Mouse (Mus musculus): ENCODE measurements around the gene Mtch2. TPM values are rescaled to one million over a fixed set of nuclear protein-coding genes. Genes with fewer than 3 reads are reported as not detected.

The Mtch2 gene
- polyA plus RNA-seq, 1 experiment from 2014 or later = 252 TPM

DNA sequence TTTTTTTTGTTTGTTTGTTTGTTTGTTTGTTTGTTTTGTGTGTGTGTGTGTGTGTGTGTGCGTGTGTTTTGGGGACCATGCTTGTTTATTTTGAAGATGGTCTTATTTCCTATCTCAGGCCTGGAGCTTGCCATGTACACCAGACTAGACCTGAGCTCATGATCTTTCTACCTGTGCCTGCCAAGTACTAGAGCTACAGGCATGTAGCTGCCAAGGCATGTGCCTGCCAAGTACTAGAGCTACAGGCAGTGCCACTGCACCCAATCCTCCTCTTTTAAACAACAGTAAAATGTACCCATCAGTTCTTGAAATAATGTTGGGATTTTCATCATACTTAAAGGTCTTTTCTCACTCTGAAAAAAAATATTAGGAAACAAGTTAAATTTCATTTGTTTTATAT, 27.1 kb downstream of the Mtch2 start:
- no peaks in the 10 kb centered on the region for H3K9me3 ChIP-seq
- DNase-seq (ENCODE audit: low spot score) = no peak
- H3K27me3 ChIP-seq (ENCODE audit: insufficient read depth, poor library complexity, severe bottlenecking) = no peaks in the 10 kb centered on the region
- H3K27ac ChIP-seq = no peak overlapping the region
- 77% methylated on average over 1 of the region's 1 CpGs for WGBS
- no peak overlapping the region for H3K4me3 ChIP-seq
- 0 out of 2 replicates have a peak, but pooled peaks cover 3% of the 10 kb centered on the region for H3K36me3 ChIP-seq
- peaks cover 48% of the 10 kb centered on the region for H3K4me1 ChIP-seq

- 0 out of 2 replicates have a peak, but pooled peaks cover 3% of the 10 kb centered on the region for H3K27me3 ChIP-seq (ENCODE audit: insufficient read depth, poor library complexity, severe bottlenecking)
- no peak overlapping the region for H3K27ac ChIP-seq
- 0 out of 2 replicates have a peak, but pooled peaks cover 3% of the 10 kb centered on the region for H3K36me3 ChIP-seq
- H3K9me3 ChIP-seq = no peaks in the 10 kb centered on the region
- no peak overlapping the region for H3K4me3 ChIP-seq
- H3K4me1 ChIP-seq = peaks cover 48% of the 10 kb centered on the region
- 80% methylated on average over 2 of the region's 2 CpGs for WGBS
- peak; percentile 67 for DNase-seq (ENCODE audit: low spot score)
Measured at GRCm38 (mm10) chr2:90875239-90875638, 28.3 kb downstream of the Mtch2 start.

- no peak overlapping the region for H3K4me3 ChIP-seq
- H3K36me3 ChIP-seq = 0 out of 2 replicates have a peak, but pooled peaks cover 3% of the 10 kb centered on the region
- no peak overlapping the region for H3K27ac ChIP-seq
- no peak for DNase-seq (ENCODE audit: low spot score)
- 55% methylated on average over 5 of the region's 5 CpGs for WGBS
- peaks cover 12% of the 10 kb centered on the region; the same call in 1 of the 2 replicates for H3K27me3 ChIP-seq (ENCODE audit: insufficient read depth, poor library complexity, severe bottlenecking)
- H3K9me3 ChIP-seq = no peaks in the 10 kb centered on the region
- peaks cover 34% of the 10 kb centered on the region for H3K4me1 ChIP-seq
Measured at GRCm38 (mm10) chr2:90877584-90878259, 30.8 kb downstream of the Mtch2 start.

DNA sequence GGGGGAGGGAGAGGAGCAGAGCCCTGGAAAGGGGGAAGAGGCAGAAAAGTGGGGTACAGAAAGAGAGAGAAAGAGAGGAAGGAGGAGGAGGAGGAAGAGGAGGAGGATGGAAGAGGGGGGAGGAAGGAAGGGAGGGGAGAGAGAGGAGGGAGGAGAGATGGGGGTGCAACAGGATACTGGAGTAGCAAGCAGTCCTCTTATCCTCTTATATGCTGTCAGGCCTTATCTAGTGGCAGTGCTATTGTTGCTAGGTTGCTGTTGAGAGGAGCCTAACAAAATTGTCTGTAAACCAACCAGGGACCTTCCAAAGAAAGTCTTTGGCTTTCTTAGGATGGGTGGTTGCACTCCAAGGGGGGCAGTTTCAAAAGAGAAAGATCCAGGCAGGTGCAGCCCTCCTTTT, 32.5 kb downstream of the Mtch2 start:
- Histone ChIP-seq H3K36me3 (no peaks in the 10 kb centered on the region), H3K27me3 (ENCODE audit: insufficient read depth, poor library complexity, severe bottlenecking) (peaks cover 19% of the 10 kb centered on the region), H3K4me1 (peaks cover 34% of the 10 kb centered on the region), H3K4me3 (no peak overlapping the region), H3K9me3 (no peaks in the 10 kb centered on the region), H3K27ac (peak overlapping the region; percentile 62; the same call in 1 of the 2 replicates)
- no peak for DNase-seq (ENCODE audit: low spot score)

DNA sequence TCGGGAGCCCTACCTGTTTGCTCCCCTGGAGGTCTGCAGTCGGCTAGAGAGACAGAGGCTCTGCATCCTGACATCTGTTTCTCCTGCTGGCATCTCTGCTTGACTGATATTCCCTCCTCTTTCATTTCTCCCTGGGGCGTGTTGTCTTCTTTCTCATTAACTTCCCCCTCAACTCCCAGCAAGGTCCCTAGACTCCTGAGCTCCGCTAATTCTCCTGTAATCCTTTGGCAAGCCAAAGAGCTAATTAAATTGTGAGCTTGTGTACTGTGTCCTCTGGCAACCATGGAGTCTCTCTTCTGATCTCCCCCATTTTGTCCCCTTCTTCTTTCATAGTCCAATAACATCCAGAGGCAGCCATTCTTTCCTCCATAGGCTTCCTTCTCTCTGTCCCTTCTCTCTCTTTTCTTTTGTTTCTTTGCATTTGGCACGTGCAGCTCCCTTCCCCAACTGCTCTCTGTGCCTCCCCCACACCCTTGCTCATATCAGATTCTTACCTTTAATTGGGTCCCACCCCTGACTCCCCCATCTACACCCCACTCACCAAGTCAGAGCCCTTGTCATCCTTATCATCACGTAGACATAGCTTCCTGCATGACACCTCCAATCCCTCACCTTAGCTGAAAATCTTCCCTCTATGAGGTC, 33.3 kb downstream of the Mtch2 start:
- 26% methylated on average over 6 of the region's 6 CpGs for WGBS
- DNase-seq (ENCODE audit: low spot score) = no peak
- H3K4me1 ChIP-seq = peaks cover 40% of the 10 kb centered on the region
- H3K9me3 ChIP-seq = no peaks in the 10 kb centered on the region
- no peaks in the 10 kb centered on the region for H3K36me3 ChIP-seq
- no peak overlapping the region for H3K4me3 ChIP-seq
- no peak overlapping the region; the same call in 1 of the 2 replicates for H3K27ac ChIP-seq
- H3K27me3 ChIP-seq (ENCODE audit: insufficient read depth, poor library complexity, severe bottlenecking) = peaks cover 27% of the 10 kb centered on the region

DNA sequence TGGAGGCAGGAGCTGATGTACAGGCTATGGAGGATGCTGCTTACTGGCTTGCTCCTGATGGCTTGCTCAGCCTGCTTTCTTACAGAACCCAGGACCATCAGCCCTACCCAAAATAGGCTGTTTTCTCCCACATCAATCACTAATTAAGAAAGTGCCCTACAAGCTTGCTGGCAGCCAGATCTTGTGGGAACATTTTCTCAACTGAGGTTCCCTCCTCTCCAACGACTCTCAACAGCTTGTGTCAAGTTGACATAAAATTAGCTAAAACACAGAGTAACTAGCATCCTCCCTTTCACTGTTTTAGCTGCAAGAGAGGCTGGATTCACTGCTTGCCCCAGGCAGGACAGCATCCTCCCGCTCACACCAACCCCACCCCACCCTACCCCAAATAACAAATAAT, 34.9 kb downstream of the Mtch2 start:
- no peak overlapping the region for H3K4me3 ChIP-seq
- no peaks in the 10 kb centered on the region for H3K9me3 ChIP-seq
- H3K27me3 ChIP-seq (ENCODE audit: insufficient read depth, poor library complexity, severe bottlenecking) = peaks cover 43% of the 10 kb centered on the region
- no peak overlapping the region for H3K27ac ChIP-seq
- no peak for DNase-seq (ENCODE audit: low spot score)
- 76% methylated on average over 2 of the region's 2 CpGs for WGBS
- H3K4me1 ChIP-seq = peaks cover 51% of the 10 kb centered on the region
- H3K36me3 ChIP-seq = no peaks in the 10 kb centered on the region

DNA sequence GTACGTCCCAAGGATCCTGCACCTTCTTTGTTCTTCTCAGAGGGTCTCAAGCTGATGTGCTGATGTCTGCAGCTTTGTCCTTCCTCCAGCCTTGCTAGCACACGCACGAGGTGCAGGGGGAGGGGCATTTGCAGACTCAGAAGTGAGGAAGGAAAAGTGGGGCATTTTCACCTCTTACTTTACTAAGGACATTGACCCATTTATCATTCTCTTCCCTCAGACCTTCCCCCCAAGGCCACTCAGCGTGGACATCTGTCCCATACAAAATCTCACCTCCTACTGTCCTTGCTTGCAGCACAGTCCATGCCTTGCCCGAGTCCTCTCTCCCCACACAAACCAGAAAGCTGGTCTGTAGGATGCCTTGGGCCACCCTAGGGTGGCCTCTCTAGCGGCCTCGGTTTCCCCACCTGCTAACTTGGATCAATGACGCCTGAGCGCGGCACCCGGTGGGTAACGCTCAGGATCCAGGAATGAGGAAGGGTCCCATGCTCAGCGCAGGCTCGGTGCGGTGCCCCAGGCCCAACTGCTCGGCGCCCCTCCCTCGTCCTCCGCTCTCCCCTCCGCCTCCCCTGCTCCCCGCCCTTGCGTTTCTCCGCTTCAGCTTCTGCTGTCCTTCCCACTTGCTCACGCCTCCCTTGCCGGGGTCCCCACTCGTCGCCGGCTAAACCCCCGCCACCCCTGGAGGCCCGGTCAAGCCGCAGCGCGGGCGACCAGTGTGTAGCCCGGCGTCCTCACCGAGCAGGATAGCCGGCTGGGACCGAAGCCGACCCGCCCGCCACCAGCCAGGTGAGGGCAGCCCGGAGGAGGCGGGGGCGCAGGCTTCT, 38.5 kb downstream of the Mtch2 start, which contains the start of gene C1qtnf4:
C1qtnf4 (plus strand) TSS at position 643 of the 824 bp plus-strand sequence.
- Histone ChIP-seq H3K27me3 (ENCODE audit: insufficient read depth, poor library complexity, severe bottlenecking) (peaks cover 66% of the 10 kb centered on the region), H3K4me1 (peaks cover 47% of the 10 kb centered on the region), H3K4me3 (peak within 1 kb of the TSS; percentile 68), H3K9me3 (no peaks in the 10 kb centered on the region), H3K36me3 (no peaks in the 10 kb centered on the region), H3K27ac (peak within 1 kb of the TSS; percentile 80)
- WGBS = 2% methylated on average over 45 of the region's 45 CpGs
- DNase-seq (ENCODE audit: low spot score) = no peak

- DNase-seq (ENCODE audit: low spot score) = no peak
- 33% methylated on average over 6 of the region's 6 CpGs for WGBS
- Histone ChIP-seq H3K4me3 (peak overlapping the region; percentile 68), H3K27ac (0 out of 2 replicates have a peak overlapping the region, but pooled peaks have one; percentile 80), H3K4me1 (peaks cover 44% of the 10 kb centered on the region), H3K36me3 (no peaks in the 10 kb centered on the region), H3K27me3 (ENCODE audit: insufficient read depth, poor library complexity, severe bottlenecking) (peaks cover 58% of the 10 kb centered on the region), H3K9me3 (no peaks in the 10 kb centered on the region)
Measured at GRCm38 (mm10) chr2:90886436-90886835, 39.5 kb downstream of the Mtch2 start.

DNA sequence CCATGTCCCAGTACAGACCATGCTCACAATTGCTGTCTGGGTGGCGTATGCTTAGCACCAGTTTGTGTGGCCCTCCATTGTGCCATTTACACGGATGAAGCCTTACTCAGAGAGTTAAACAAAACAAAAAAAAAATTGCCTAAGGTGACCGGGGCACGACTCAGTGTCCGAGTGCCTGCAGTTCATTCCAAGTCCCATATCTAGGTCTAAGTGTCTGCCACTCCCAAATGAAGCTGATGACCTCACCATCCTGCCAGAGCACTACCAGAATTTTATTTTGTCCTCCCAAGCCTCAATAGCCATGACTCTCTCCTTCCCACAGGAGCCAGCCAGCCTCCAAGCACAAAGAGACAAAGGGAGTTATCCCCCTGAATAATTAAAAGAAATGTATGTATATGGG, 40.7 kb downstream of the Mtch2 start:
- H3K36me3 ChIP-seq = peaks cover 10% of the 10 kb centered on the region; the same call in 1 of the 2 replicates
- peaks cover 50% of the 10 kb centered on the region for H3K4me1 ChIP-seq
- peaks cover 58% of the 10 kb centered on the region for H3K27me3 ChIP-seq (ENCODE audit: insufficient read depth, poor library complexity, severe bottlenecking)
- H3K9me3 ChIP-seq = no peaks in the 10 kb centered on the region
- 51% methylated on average over 5 of the region's 5 CpGs for WGBS
- no peak for DNase-seq (ENCODE audit: low spot score)
- no peak overlapping the region for H3K27ac ChIP-seq
- no peak overlapping the region for H3K4me3 ChIP-seq

- Histone ChIP-seq H3K36me3 (peaks cover 28% of the 10 kb centered on the region), H3K27me3 (ENCODE audit: insufficient read depth, poor library complexity, severe bottlenecking) (peaks cover 47% of the 10 kb centered on the region), H3K9me3 (no peaks in the 10 kb centered on the region), H3K27ac (peak overlapping the region; percentile 91), H3K4me3 (peak overlapping the region; percentile 67), H3K4me1 (peaks cover 55% of the 10 kb centered on the region)
- 3% methylated on average over 133 of the region's 133 CpGs for WGBS
- DNase-seq (ENCODE audit: low spot score) = peak; percentile 85
Measured at GRCm38 (mm10) chr2:90889550-90890548, 42.9 kb downstream of the Mtch2 start.

- Histone ChIP-seq H3K27me3 (ENCODE audit: insufficient read depth, poor library complexity, severe bottlenecking) (peaks cover 8% of the 10 kb centered on the region), H3K36me3 (peaks cover 66% of the 10 kb centered on the region), H3K4me3 (no peak overlapping the region), H3K27ac (peak overlapping the region; percentile 60), H3K9me3 (no peaks in the 10 kb centered on the region), H3K4me1 (peaks cover 31% of the 10 kb centered on the region)
- WGBS = 68% methylated on average over 6 of the region's 6 CpGs
- peak; percentile 84 for DNase-seq (ENCODE audit: low spot score)
Measured at GRCm38 (mm10) chr2:90893673-90894298, 46.8 kb downstream of the Mtch2 start.
